Mouse (Mus musculus) gastrocnemius, adult 2 months (tissue): ENCODE data around the gene Vangl1. TPM values are rescaled to one million over a fixed set of nuclear protein-coding genes. Genes with fewer than 3 reads are reported as not detected.

Source experiments
- DNase-seq: peaks from one replicate; pipeline ENCODE4 v3.0.0; 2022
- H3K27ac ChIP-seq: fragments of 200-600 bp; 2 replicates; pipeline ENCODE4 v1.8.1; 2022; ENCODE audit warnings: mild to moderate bottlenecking
- H3K4me3 ChIP-seq: fragments of 200-600 bp; 2 replicates; pipeline ENCODE4 v1.8.1; 2022; ENCODE audit warnings: mild to moderate bottlenecking, moderate library complexity
- CTCF ChIP-seq: fragments of 200-600 bp; IDR thresholded peaks from 2 replicates; pipeline ENCODE4 v1.8.1; 2022; ENCODE audit warnings: antibody characterized with exemption, mild to moderate bottlenecking, moderate library complexity
- intact Hi-C: fragments of 180-260 bp; cut with DNase I; formaldehyde crosslinking; loops from one replicate; pipeline ENCODE4 v1.15.1; 2025
- total RNA-seq, 2 experiments: library from RNA; stranded (reverse); gene quantifications; 2 replicates each; pipeline ENCODE4 v1.2.3; 2021

The Vangl1 gene
- total RNA-seq, 2 experiments from 2014 or later: 1.6 to 4.1 TPM

DNA sequence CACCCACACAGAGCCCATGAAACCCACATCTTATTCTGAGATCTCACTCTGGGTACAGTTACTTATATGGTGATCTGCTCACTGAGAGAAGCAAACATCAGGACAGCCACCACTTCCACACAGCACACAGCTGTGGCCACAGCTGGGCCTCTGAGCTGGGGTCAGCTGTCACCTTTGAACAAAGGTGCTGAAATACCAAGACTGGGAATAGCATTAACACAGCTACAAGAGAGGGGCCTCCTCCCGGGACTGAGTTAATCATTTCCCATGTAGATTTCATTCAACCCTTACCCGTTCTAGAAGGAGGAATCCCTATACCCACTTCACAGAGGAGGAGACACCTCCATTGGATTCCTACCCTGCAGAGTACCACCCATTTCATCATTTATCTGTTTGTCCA lies 8.7 kb downstream of the Vangl1 start:
- Histone ChIP-seq H3K4me3 (no peak overlapping the region), H3K27ac (no peak overlapping the region)
- TF ChIP-seq CTCF: no peak
- no peak for DNase-seq
- intact Hi-C loops: no loop called here

DNA sequence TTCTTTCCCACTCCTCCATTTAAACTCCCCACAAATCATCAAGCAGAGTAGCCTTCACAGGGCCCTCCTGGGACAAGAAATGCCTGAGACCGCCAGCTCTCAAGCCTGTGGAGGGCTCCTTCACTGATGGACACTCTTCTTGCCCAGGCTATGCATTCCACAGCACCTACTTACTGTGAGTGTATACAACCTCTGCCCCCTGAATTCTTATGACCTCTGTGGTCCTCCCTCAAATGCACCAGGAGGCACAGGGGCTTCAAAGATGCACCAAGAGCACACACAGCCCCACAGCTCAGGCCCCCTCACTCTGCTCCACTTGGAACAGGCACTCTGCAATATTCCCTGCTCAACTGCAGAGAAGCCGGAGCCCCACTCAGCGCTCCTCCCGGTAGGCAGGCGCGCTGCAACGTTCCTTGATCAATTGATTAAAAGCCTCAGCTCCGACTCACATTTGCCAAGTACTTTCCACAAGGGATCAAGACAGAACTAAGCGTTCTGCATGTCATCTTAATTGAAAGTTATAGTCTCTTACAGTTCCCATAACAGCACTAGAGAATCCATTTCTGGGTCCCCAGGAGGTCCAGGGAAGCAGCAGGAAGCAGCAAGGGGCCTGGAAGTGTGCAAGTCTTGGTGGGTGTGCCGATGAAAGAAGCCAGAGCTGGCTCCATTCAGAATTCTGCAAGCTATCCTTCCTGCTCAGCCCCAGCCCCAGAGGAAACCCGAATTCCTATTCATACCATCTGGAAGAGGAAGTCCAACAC lies 10.0 kb downstream of the Vangl1 start:
- DNase-seq: peak; percentile 35
- peak overlapping the region; percentile 56 for H3K27ac ChIP-seq
- intact Hi-C loops: no loop called here

DNA sequence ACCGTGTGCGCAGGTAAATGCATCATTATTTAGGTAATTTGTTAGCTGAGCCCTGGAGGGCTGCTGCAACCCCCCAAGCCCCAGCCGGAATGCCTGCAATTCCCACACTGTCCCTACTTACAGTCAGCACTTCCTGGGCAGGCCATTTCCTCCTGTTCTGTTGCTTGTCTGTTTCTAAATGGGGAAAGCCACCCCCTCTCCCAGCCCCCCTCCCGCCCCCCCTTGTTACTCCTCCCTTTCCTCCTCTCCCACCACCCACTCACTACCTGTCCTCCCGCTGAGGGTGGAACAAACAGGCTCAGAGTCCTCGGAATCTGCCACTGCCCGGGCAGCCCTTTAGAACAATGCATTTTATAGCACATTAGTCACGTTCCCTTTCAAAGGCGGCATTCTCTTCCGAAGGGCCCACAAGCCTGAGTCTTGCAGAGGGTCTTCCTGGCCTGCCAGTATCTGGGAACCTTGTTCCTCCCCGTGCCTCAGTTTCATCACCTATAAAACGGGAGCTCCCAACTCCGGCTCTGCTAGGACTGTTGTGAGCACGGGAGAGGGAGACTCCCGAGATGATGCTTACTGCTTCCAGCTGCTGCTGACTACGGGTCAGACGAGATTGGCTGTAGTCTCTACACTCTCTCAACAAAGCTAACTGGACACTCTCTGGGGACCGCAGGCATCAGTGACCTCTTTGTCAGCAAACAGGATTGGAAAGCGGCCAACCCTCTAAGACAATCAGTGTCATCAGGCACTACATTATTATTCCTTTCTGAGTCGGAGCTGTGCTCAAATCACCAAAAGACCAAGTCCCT lies 10.8 kb downstream of the Vangl1 start:
- H3K4me3 ChIP-seq: peak overlapping the region; percentile 43
- TF ChIP-seq CTCF: no peak
- H3K27ac ChIP-seq: peak overlapping the region; percentile 56
- intact Hi-C loops: no loop called here
- peak; percentile 34 for DNase-seq

More for the DNA sequence above, 10.0 kb downstream of the Vangl1 start:
- TF ChIP-seq CTCF: no peak
- peak overlapping the region; percentile 43; the same call in 1 of the 2 replicates for H3K4me3 ChIP-seq

DNA sequence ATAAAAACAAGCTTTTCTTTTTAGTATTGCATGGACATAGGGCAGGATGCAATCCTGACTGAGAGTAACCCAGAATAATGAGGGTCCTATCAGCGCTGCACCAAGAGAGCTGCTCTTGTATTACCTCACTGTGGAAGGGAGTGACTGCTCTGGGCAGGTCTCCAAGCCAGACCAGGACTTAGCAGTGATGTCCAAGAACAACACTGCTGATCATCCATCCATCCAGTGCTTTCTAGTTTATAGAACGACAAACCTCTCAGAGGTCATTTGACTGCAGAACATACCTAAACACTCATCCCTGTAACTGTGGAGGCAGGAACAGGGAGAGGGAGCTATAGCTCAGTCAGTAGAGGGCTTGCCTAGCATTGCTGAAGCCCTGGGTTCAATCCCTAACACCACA lies 11.9 kb downstream of the Vangl1 start:
- intact Hi-C loops: no loop called here
- no peak for TF ChIP-seq CTCF
- no peak overlapping the region for H3K27ac ChIP-seq
- H3K4me3 ChIP-seq: no peak overlapping the region
- DNase-seq: peak; percentile 59

DNA sequence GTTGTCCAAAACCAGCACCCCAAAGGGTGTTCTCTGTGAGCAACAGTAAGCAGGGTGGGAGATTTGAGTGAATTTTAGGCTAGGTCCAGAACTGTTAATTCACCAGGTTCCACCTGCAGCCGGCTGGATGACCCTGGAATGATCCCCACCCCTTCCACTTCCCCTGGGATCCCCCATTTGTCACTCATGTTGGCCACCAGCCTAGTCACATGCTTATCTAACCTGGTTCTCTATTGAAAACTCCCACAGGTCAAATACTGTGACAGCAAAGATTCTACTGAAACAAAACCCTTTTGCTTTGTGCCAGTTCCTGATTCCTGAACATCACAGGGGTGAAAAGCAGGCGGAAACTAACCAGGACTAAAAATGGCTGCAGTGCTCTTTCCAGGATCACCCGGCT lies 12.9 kb downstream of the Vangl1 start:
- DNase-seq: no peak
- Histone ChIP-seq H3K4me3 (no peak overlapping the region), H3K27ac (no peak overlapping the region)
- TF ChIP-seq CTCF: no peak
- intact Hi-C loops: no loop called here

DNA sequence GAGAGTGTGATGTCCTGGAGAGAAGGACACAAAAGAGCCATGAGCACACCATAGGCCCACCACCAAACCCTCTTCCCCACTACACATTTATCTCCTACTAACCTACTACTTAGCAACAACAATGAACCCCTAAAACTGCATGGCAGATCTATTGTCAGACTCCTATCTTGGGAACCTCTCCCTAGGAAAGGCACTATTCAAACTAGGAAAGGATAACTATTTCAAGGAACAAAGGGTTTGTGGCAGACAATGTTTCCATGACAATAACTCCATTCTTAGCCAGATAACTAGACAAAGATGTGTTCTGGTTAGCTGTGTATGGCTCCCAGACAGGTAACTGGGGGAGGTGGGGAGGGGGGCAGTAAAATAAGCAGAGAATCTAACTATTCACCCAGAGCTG lies 13.9 kb downstream of the Vangl1 start:
- no peak for TF ChIP-seq CTCF
- H3K4me3 ChIP-seq: no peak overlapping the region
- intact Hi-C loops: no loop called here
- no peak overlapping the region for H3K27ac ChIP-seq
- DNase-seq: no peak

DNA sequence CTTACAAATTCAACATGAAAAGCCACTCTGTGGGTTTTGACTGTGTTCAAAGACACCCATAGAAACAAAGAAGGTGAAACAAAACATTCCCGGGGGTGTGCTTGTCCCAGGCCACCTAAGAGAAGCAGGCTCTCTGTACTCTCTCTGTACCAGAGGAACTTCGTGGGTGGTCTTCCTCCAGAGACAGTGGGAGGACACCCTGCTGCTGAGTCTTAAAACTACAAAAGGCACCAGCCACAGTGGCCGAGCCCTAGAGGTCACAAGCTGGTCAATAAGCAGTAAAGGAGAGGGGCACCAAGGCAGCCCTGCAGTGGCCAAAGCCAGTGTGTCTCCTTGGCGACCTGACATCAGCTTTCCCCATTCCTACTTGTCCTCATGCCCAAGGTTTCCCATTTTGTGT lies 14.5 kb downstream of the Vangl1 start:
- no peak for DNase-seq
- intact Hi-C loops: no loop called here
- H3K4me3 ChIP-seq: no peak overlapping the region
- no peak for TF ChIP-seq CTCF
- H3K27ac ChIP-seq: no peak overlapping the region

DNA sequence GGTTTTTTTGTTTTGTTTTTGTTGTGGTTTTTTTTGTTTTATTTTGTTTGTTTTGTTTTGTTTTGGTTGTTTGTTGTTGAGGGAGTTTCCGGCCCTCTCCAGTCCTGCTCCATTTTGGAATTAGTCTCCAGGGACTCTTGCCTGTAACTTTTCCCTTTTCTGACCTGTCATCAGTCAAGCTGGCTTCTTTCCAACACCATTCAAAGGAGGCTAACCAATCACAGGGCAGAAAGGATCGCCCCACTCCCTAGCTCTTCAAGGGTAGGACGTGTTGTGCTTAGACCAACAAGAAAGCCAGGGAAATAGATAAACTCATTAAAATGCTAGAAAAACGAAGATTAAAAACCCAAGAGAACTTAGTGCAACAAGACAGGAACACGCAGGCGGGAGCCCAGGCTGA lies 15.5 kb downstream of the Vangl1 start:
- intact Hi-C loops: no loop called here
- H3K4me3 ChIP-seq: no peak overlapping the region
- H3K27ac ChIP-seq: no peak overlapping the region
- TF ChIP-seq CTCF: no peak
- DNase-seq: no peak

DNA sequence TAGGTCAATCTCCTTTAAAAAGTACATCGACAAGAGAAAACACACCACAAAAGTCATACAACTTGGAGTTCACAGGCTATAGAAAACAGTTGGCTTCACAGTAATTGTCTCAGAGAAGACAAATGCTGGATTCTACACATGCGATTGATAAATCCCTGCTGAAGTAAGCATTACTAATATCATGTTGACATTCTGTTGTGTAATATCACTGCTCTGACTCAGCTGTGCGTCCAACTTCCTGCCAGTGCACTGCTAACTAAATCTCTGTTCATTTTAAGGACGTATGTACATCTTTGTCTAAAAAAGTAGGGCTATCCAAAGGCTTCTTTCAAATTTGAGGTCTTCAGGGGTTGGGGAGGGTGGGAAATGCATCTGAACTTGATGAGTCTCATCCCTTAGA lies 17.1 kb downstream of the Vangl1 start:
- no peak overlapping the region for H3K27ac ChIP-seq
- no peak for TF ChIP-seq CTCF

DNA sequence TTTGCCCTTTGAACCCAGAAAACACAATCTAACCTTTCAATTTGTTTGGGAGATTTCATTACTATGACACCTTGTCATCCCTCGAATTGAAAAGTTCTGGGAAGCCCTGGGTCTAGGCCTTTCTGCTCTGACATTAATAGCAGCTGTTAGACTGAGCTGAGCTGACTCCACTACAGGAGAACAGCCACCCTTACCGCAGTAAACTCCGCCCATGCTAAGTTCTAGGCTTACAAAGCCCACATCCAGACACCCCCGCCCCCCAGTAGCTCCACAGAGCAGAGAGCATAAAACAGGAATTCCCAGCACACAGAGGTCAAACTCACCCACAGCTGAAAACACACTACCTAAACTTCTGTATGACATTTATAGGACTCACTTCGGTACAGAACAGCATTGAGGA lies 19.8 kb downstream of the Vangl1 start:
- intact Hi-C loops: no loop called here
- no peak overlapping the region for H3K27ac ChIP-seq
- H3K4me3 ChIP-seq: no peak overlapping the region
- no peak for DNase-seq
- no peak for TF ChIP-seq CTCF

More for the DNA sequence above, 17.1 kb downstream of the Vangl1 start:
- no peak for DNase-seq
- H3K4me3 ChIP-seq: no peak overlapping the region
- intact Hi-C loops: no loop called here

DNA sequence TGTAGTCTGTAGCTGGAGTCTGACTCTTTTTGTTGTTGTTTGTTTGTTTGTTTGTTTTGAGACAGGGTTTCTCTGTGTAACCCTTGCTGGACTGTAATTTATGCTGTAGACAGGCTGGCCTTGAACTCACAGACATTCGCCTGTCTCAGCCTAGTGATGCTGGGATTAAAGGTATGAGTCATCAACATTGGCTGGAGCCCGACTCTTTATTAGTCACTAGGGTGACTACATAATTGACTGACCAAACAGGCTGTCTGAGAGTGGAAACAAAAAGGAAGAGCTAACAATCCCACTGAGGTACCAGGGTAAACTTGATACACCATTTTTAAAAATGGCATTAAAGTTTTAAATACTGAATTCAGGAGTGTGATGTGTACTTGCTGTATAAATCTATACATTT lies 21.9 kb downstream of the Vangl1 start:
- no peak overlapping the region for H3K27ac ChIP-seq
- TF ChIP-seq CTCF: no peak
- no peak overlapping the region for H3K4me3 ChIP-seq
- intact Hi-C loops: no loop called here
- no peak for DNase-seq

DNA sequence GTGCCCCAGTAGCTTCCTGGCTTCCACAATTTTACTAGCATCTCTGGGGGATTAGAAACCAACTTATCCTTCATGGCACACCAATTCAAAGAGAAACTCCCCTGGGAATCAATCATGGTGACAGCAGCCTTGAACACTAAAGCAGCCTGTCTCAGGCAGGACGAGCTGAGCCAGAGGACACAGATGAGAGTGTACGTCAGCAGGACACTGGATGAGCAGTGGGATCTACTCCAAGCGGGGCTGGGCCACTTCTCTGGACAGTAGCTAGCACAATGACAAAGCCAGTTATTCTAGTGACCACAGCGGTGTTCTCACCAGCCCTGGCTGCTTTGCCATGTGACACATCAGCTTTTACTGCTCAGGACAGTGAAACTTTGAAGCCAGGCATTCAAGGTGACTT lies 23.3 kb downstream of the Vangl1 start:
- Histone ChIP-seq H3K27ac (no peak overlapping the region), H3K4me3 (no peak overlapping the region)
- TF ChIP-seq CTCF: no peak
- intact Hi-C loops: no loop called here
- DNase-seq: no peak

DNA sequence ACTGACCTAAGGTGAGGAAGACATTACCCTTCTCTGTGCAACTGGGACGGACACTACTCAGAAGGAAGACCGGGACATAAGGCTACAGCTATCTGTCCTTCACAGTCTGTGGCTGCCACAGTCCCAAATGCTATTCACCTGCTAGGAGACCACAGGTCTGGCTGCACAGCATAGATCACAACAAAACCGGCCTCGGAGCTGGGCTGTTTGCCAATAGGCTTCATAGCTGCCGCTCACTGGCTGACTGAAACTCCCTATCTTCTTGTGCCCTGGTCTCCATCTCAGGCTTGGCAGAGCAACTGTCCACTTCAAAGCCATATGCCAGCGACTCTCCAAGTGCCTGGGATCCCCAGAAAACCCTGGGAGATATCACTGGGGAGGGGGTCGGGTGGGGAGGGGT lies 23.7 kb downstream of the Vangl1 start:
- no peak for TF ChIP-seq CTCF
- DNase-seq: no peak
- Histone ChIP-seq H3K4me3 (no peak overlapping the region), H3K27ac (no peak overlapping the region)
- intact Hi-C loops: no loop called here
